Mouse (Mus musculus): ENCODE results near the gene Ovol1.

Gene Ovol1

DNA sequence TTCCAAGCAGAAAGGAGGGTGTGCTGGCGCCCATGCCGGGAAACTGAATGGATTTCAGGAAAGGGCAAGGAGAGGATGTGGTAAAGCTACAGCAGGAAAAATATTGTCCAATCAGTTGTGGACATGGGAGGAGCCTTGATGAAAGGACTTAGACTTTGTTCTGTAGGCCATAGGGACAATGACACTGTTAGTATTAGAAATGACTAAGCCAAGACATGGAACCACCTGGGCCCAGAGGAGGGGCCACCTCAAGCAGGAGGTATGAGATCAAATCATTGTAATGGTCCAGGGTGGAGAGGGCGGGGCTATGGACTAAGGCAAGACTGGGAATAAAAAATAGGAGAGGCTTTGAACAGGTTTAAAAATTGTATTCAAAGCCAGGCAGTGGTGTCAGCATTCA is 41.7 kb downstream of the Ovol1 start:
- DNase-seq (ENCODE audit: low spot score) = no peak

- DNase-seq (ENCODE audit: low spot score) = peak; percentile 53
Measured at GRCm38 (mm10) chr19:5516906-5517505, 43.4 kb downstream of the Ovol1 start.

- DNase-seq (ENCODE audit: low spot score) = no peak
Measured at GRCm38 (mm10) chr19:5515840-5516777, 44.3 kb downstream of the Ovol1 start.

DNA sequence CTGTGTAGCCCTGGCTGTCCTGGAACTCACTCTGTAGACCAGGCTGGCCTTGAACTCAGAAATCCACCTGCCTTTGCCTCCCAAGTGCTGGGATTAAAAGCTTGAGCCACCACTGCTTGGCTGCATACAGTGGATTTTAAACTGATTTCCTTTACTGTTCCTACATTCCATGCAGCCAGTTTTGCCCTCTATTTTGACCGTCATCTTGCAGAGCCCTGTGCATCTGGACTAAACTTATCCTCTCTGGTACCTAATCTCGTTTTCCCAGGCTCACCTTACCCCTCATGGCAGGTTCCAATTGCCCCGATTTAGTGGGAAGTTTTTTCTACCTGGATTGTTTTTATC is 47.5 kb downstream of the Ovol1 start:
- no peak for DNase-seq (ENCODE audit: low spot score)

DNA sequence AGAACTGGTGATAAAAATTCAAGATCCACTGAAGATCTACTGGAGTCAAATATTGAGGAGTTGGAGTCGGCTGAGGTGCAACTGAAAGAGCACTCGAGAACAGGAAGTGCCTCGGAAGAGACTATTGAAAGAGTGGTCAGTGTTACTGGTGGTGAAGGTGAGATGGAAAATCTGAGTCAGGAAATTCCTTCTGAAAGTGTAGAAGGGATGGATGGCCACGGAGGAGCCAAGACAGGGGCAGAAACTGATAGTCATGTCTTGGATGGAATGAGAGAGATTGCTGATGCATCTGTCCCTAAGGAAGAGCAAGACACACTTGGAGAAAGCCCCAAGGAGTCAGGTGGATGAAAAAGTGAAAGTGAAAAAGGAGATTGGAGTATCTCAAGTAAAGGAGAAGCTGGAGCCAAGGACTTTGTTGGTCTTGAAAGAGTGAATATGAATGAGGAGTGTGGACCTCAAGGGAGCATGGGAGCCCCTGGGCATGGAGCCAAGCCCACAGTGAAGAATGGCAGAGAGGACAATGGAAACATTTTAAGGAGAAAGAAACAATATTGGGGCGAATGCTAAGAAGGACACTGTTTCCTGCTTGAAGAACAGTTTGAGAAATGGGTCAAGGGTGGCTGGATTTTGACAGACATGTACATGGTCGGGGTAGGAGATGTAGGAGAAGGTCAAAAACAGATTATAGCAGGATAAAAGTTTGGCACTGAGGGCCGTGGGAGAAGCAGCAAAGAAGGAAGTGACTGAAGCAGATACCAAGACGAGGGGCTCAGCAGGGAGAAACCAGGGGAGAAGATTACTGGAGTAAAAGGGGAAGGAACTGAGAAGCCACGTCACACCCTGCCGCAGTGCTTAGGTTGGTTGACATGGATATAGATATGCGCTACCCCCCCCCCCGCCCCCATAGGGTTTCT is 48.1 kb downstream of the Ovol1 start:
- DNase-seq (ENCODE audit: low spot score) = no peak

DNA sequence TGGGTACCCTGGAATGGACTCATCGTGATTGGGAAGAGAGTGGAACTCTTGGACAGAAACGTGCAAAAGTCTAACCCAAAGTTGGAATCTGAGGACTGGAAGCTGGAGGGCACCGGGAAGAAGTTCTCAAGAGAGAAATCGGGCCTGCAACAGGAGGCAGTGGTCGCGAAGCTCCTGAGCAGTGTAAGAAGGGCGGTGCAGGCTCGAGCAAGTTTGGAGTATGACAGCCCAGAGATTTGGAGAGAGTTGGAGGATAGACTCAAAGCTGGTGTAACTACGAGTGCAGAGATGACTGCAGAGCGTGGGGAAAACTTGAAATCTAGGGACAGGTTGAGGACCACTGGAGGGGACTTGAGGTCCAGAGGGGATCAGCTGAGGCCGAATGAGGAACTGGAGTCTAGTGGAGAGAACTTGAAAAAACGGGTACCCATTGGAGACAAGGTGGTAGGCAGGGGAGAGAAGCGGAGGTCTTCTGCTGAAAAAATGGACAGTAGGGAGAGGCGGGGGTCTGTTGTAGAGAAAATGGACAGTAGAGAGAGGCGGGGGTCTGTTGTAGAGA is 49.3 kb downstream of the Ovol1 start:
- DNase-seq (ENCODE audit: low spot score) = no peak

- DNase-seq (ENCODE audit: low spot score) = peak; percentile 100
Measured at GRCm38 (mm10) chr19:5510031-5511026, 50.1 kb downstream of the Ovol1 start, which contains the start of gene Snx32. Gene Snx32 (minus strand): TSS chr19:5510538.

GRCm38 (mm10) chr19:5503687-5504086 is 56.8 kb downstream of the Ovol1 start, which contains the start of gene 1700020D05Rik:
Gene 1700020D05Rik (minus strand): TSS chr19:5503787.
- no peak for DNase-seq (ENCODE audit: low spot score)

GRCm38 (mm10) chr19:5500330-5500875 is 60.0 kb downstream of the Ovol1 start:
- no peak for DNase-seq (ENCODE audit: low spot score)

Measured in layer of hippocampus, adult 11-12 months (tissue).